Mouse (Mus musculus): ENCODE results near the gene Muc4. TPM values are rescaled to one million over a fixed set of nuclear protein-coding genes. Genes with fewer than 3 reads are reported as not detected.

Muc4 gene
- total RNA-seq, 2 experiments from 2014 or later: not detected

Other genes starting within 250 kb of the Muc4 start
- not detected in 2 replicates for gene Slc51a, start 248.0 kb upstream of the Muc4 start, total RNA-seq (2015)
- 0.04 and 0.17 TPM in 2 replicates for gene Slc51a, start 248.0 kb upstream of the Muc4 start, total RNA-seq (2017)
- gene Zdhhc19, start 239.6 kb upstream of the Muc4 start, total RNA-seq (2015): not detected in 2 replicates
- not detected in 2 replicates for gene Zdhhc19, start 239.6 kb upstream of the Muc4 start, total RNA-seq (2017)
- 111 and 138 TPM in 2 replicates for gene Tfrc, start 127.0 kb upstream of the Muc4 start, total RNA-seq (2015)
- gene Tfrc, start 127.0 kb upstream of the Muc4 start, total RNA-seq (2017): 110 and 143 TPM in 2 replicates
- 5.9 and 6.9 TPM in 2 replicates for gene Tnk2, start 92.0 kb upstream of the Muc4 start, total RNA-seq (2015)
- gene Tnk2, start 92.0 kb upstream of the Muc4 start, total RNA-seq (2017): 8.0 and 15.5 TPM in 2 replicates
- gene Muc20, start 61.5 kb downstream of the Muc4 start, total RNA-seq (2015): not detected in 2 replicates
- not detected in 2 replicates for gene Muc20, start 61.5 kb downstream of the Muc4 start, total RNA-seq (2017)
- not detected in 2 replicates for gene Smbd1, start 74.6 kb downstream of the Muc4 start, total RNA-seq (2015)
- gene Smbd1, start 74.6 kb downstream of the Muc4 start, total RNA-seq (2017): not detected in 2 replicates
- 31.3 and 39.0 TPM in 2 replicates for gene Fyttd1, start 141.6 kb downstream of the Muc4 start, total RNA-seq (2015)
- gene Fyttd1, start 141.6 kb downstream of the Muc4 start, total RNA-seq (2017): 51.3 and 70.4 TPM in 2 replicates
- 7.6 and 8.2 TPM in 2 replicates for gene Rubcn, start 141.9 kb downstream of the Muc4 start, total RNA-seq (2015)
- gene Rubcn, start 141.9 kb downstream of the Muc4 start, total RNA-seq (2017): 11.3 and 11.4 TPM in 2 replicates
- gene Lrch3, start 178.2 kb downstream of the Muc4 start, total RNA-seq (2015): 16.6 and 21.5 TPM in 2 replicates
- 14.5 and 20.2 TPM in 2 replicates for gene Lrch3, start 178.2 kb downstream of the Muc4 start, total RNA-seq (2017)